Mouse (Mus musculus) spleen, postnatal 14 days (tissue): ENCODE data around the gene Epn1.
A peak's percentile ranks its signal among the peaks of the same experiment; 100 is the strongest.
"Not testable (repeated sequence)": the region's sequence is repeated elsewhere in the genome, so short reads cannot be mapped to it uniquely, and the experiment has no call there.

Source experiments
- DNase-seq, 2 experiments: peaks; one replicate each; pipeline ENCODE4 v3.0.0; 2021 to 2022; ENCODE audit warnings: low spot score in 2 of 2

Epn1 gene

DNA sequence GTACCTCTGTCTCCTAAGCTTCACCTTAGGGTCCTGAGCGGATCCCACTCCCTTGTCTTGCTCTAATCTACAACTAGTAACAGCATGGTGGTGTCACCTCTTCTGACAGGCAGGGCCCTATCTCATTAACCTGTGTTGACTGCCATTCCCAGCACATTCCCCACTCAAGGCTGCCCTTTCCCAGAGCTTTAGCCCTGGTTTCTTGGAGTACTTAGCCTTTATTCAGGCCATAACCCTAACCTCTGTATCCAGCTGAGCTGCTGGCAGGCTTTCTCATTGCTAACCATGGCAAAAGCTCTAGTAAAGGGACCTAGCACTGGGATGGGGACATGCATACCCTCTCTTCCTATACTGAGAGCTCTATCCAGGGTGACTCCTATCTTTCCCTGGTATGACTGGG, 21.4 kb upstream of the Epn1 start:
- DNase-seq: no peak

DNA sequence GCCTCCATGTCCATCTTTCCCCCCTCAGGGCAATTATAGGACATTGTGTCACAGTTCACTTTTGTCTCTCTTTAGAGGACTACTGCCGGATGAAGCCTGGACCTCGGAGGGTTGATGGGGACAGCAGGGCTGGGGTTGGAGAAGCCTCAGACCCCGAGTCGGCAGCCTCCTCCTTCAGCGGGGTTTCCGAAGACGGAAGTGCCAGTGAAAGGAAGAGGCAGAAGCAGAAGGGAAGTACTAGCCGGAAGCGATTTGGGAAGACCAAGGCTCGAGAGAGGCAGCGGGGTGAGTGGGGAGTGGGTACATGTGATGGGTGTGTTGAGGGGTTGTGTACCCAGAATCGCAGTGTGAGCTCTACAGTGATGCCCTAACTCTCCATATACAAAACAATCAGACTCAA, 20.6 kb upstream of the Epn1 start:
- no peak for DNase-seq

DNA sequence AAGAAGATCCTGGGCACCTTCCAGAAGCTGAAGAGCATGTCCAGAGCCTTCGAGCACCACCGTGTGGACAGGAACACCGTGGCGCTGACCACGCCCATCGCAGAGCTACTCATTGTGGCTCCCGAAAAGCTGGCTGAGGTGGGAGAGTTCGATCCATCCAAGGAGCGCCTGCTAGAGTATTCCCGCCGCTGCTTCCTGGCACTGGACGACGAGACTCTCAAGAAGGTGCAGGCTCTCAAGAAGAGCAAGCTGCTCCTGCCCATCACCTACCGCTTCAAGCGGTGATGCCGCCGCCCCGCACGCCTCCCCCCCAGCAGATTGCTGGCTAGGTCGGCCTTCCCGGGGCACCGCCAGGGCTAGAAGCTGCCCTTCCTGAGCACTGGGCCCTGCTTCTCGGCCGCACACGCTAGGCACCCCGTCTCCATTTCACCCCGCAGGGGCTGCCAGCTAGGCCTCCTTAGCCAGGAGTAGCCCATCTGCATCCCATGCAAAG, 19.8 kb upstream of the Epn1 start:
- DNase-seq: peak; percentile 57 to 71

DNA sequence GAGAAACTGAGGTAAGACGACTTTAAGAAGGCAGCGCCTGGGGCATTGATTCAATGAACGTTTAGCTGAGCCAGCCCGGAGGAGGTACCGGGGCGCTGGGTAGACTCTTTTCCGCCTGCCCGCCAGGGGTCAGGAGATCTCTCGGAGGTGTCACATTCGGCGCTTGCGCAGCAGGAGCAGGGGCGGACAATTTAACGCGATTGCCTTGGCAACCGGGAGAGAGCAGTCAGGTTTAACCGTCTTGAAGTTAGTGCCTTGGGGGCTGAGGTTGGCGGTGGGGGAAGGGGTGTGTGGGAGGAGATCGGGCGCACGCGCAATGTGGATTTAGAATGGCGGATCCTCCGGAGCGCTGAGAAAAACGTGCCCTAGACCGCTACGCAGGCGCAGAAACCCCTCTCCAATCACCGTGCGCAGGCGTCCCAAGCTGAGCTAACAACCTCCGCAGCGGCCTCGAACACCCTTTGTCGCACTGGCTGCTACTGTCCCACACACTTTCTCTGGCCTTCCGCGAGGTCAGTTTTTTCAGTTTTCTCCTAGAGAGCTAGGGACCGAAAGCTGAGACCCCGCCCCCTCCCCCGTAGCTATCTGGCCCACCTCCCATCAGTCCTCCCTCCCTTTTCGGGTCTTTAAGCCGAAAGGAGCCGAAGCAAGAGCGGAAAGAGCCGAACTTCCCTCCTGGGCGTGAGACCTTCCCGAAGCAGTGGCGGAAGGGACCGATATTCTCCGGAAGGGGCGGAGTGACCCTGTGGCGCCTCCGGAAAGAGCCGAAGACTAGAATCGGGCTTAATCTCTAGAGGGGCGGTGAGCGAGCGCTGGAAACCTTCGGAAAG, 18.9 kb upstream of the Epn1 start:
- peak; percentile 92 to 93 for DNase-seq

GRCm38 (mm10) chr7:5061774-5062359, 18.2 kb upstream of the Epn1 start, which contains the start of gene U2af2:
U2af2 (plus strand) TSS chr7:5062143.
- peak; percentile 90 to 93 for DNase-seq

DNA sequence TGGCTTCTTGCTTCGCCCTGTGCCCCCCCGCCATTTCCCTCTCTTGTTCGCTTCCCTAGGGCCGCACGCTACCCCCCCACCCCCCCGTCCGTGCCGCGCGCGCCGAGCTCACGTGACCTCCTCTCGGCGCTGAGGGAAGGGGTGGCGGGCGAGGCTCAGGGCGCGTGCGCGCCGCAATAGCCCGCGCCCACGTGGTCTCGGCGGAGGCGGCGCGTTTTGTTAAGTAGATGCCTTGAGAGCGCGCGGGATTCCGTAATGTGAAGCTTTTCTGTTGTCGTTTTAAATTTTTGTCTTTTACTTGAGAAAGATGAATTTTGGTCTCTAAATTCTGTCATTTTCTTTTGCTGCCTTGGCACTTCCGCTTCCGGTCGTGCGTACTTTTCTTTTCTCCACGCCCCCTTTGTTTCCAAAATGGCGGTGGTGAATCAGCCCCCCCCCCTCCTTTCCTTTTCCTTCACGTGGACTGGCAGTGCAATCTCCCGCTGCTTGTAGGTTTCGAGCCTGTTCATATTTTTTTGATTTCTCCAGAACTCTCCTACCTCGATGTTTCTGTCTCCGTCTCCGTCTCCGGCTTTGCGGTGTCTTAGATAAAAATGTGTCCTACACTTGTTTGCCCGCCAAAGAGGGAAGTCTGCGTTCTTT, 17.6 kb upstream of the Epn1 start:
- no peak for DNase-seq

GRCm38 (mm10) chr7:5064886-5065285, 15.1 kb upstream of the Epn1 start:
- no peak for DNase-seq

- no peak for DNase-seq
Observed at GRCm38 (mm10) chr7:5073586-5073985, 6.4 kb upstream of the Epn1 start.

DNA sequence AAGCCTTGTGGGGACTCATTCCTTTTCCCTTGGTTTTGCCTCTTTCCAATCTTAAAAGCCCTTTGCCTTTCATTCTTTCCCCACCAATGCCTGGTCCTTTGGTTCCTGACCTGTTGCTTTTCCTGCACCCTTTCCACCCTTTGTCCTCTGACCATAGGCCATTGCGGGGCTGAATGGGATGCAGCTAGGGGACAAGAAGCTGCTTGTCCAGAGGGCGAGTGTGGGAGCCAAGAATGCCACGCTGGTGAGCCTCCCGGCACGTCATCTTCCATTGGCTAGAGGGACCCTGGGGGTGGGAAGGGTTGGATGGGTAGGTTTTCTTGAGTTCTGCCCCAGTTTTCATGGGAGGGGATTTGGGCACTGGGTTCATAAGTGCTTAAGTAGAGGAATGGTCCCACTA, 5.1 kb upstream of the Epn1 start:
- DNase-seq: no peak

GRCm38 (mm10) chr7:5076931-5077330, 3.1 kb upstream of the Epn1 start:
- no peak for DNase-seq

DNA sequence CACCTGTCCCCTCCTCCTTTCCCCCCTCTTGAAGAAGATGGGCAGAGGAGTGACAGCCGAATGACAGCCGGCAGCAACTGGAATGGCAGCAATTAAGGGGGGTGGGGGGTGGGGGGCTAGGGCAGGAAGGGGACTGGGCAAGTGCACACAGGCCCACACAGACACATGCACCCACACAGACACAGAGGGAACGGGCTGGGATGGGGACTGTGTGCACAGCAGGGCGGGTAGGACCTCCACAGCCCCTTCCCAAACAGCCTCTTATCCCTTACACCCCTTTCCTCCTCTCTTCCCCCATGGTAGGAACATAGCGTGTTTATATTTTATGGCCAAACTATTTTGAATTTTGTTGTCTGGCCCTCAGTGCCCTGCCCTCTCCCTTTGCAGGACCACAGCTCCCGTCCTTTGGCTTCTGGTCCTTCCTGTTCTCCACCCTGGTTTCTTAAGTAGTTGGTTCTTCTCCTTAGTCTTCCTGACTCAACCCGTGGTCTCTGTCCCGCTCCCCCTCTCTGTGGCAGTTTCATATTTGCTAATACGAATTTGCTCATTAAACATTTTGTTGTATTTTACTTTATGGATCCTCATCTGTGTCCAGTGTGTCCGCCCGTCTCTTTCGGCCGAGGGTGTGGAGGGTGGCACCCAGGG, 548 bp upstream of the Epn1 start:
- not testable (repeated sequence) for DNase-seq

- DNase-seq: no peak
Observed at GRCm38 (mm10) chr7:5080815-5081214, 780 bp downstream of the Epn1 start.

DNA sequence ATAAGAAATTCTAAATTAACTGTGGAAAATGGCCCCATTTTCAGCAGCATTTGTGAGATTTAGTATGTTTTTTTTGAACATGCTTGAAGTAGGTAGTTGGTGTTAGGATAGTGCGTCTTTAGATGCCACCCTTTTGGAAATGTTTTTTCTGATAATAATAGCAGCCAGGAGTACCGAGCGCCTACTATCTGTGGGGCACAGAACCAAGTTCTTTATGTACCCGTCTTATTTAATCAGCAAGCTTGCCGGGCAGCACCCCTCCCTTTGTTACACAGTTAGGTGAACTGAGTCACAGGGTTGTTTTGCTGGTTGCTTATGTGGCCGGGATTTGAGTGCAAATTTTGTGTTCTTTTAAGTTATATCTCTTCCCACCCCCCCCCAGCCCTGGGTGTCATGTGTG, 1.2 kb downstream of the Epn1 start:
- no peak for DNase-seq

DNA sequence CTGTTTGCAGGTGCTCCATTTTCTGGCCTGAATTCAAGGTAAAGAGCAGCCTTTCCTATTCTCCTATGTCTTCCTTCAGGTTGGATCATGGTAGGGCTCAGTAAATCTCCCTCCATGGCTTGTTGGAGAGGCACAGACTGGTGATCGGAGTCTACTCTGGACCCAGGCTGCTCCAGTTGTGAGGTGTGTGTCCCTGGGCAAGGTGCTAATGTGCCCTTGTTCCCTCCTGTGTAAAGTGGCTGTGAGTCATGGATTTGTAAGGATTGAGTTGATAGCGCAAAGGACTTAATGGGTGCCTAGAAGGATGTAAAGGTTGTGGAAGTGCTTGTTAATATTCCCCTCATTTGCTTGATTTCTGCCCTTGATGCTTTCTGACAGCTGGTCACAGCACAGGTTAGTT, 1.9 kb downstream of the Epn1 start:
- DNase-seq: no peak

GRCm38 (mm10) chr7:5083325-5084105, 3.5 kb downstream of the Epn1 start:
- DNase-seq: peak in 1 of 2 experiments; percentile 22

DNA sequence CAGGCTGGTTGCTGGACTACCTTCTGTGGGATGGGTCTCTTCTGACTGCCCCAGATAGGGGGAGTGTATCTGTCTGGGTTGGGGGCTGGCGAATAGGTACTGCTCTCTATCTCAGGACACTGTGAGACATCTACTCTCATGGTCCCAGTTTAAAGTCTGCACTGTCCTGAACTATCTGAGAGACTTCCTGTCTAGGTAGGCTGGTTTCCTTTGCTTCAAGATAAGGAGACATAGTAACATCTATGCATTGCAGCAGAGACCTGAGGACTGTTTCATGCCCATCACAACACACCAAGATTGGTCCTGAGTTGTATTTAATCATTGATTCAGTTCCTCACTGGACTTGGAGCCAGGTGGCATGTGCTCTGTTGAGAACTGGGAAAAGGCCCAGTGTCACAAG, 5.5 kb downstream of the Epn1 start:
- no peak for DNase-seq

- DNase-seq: no peak
Observed at GRCm38 (mm10) chr7:5086921-5087440, 6.9 kb downstream of the Epn1 start.

GRCm38 (mm10) chr7:5087886-5088285, 7.9 kb downstream of the Epn1 start:
- no peak for DNase-seq

DNA sequence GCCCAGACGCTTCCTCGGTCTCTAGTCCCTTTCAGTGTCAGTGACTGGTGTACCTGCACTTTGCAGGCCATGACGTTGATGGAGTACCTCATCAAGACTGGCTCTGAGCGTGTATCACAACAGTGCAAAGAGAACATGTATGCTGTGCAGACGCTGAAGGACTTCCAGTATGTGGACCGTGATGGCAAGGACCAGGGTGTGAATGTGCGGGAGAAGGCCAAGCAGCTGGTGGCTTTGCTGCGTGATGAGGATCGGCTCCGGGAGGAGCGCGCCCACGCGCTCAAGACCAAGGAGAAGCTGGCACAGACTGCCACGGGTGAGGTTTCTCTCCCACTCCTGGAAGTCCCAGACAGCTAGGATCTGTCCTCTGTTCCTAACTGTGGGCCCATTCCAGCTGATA, 9.8 kb downstream of the Epn1 start:
- no peak for DNase-seq

- DNase-seq: no peak
Observed at GRCm38 (mm10) chr7:5091008-5091728, 11.1 kb downstream of the Epn1 start.

- DNase-seq: no peak
Observed at GRCm38 (mm10) chr7:5092381-5092780, 12.3 kb downstream of the Epn1 start.
